Mouse (Mus musculus) urinary bladder, adult 18-20 months (tissue): ENCODE results near the gene Arpc3.
A peak's percentile ranks its signal among the peaks of the same experiment; 100 is the strongest.
"Not testable (repeated sequence)": the region's sequence is repeated elsewhere in the genome, so short reads cannot be mapped to it uniquely, and the experiment has no call there.

Experiments
- DNase-seq, 2 experiments: peaks; one replicate each; pipeline ENCODE4 v3.0.0; 2022; ENCODE audit warnings: low spot score in 2 of 2, mixed read lengths in 2 of 2

Arpc3 gene

DNA sequence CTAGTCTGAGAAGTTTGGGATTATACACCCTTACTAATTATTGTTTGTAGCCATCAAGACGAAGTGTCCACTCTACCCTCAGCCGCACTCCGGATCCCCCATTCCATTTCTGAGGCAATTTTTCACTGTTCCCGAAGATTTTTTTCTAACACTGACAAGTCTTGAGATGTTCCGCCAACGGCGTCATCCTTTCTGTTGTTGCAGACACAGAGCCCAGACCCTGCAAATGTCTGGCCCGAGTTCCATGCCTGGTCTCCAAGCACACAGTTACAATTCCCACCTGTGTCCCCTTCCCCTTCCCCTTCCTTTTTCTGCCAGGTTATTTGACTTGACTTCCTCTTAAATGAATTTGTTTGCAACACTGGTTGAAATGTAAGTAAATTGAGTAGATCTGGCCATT is 8.2 kb downstream of the Arpc3 start:
- DNase-seq: no peak

DNA sequence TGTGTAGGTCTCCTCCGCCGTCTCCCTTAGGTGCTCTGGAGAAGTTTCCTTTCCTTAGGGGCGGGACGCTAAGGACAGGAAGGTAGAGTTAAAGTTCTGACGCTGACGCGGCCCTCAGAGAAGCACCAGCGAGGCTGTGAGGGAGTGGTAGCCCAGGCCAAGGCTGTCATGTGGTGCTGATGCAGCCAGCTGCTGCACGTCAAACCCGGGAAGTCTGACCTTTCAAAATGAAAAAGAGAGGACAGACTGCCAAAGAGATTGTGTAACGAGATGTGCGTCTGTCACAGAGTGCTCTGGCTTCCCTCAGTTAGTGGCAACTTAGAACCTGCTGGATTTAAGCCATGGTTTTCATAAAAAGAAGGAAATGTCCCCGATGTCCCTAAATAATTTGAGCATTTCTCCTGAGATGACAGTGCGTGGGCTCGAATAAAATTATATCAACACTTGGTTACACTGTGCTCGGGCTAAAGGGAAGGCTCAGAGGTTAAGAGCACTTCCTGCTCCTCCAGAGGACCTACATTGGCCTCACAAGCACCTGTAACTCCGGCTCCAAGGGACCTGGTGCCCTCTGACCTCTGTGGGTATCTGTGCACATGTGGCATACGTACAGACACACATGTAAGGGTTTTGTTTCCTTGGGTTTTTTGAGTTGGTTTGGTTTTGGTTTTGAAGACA is 9.1 kb downstream of the Arpc3 start:
- DNase-seq: peak in 1 of 2 experiments; percentile 60

DNA sequence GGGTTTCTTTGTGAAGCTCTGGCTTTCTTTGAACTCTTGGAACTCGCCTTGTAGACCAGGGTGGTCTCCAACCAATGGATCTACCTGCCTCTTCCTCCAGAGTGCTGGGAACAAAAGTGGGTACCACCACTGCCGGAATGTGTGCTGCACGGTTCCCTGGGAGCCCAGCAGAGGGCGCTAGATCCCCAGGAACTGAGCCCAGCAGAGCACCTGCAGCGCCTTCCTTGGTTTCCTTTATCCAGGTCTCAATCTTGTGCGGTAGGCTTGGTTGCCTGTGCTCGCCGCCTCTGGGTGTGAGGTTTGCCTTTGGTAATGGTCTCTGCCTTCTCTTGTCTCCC is 9.6 kb downstream of the Arpc3 start:
- peak in 1 of 2 experiments; percentile 60 for DNase-seq

DNA sequence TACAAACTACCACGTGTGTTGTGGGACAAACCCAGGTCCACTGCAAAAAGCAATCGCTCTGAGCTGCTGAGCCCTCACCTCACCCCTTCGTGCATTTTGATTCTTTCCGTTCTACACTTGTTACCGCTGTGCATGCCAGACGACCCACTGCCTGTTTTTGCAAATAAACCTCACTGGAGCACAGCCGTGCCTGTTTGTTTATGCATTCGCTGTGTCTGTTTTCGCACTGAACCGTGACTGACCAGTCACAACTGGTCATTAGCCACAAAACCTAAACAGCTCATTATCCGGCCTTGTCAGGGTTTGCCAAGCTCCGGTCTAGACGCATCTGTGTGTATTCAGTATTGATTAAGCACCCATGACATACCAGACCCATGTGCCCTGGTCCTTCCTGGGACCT is 10.5 kb downstream of the Arpc3 start:
- DNase-seq: no peak

DNA sequence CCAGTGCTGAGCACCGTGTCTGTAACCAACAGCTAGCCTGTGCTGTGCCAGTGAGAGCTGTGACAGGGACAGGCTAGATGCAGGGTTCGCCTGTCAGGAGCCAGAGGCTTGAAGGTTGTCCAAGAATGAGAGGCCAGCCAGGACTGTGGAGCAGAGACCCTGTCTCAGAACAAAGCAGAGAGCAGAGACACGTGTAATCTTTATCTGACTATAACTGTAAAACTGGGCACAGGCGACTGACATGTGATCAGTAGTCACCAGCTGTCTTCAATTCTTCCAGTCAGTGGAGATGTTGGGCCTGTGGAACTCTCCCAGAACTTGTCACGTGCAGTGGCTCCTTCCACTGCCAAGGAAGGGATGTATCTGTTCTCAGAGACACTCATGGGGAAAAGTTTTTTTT is 11.1 kb downstream of the Arpc3 start:
- no peak for DNase-seq

DNA sequence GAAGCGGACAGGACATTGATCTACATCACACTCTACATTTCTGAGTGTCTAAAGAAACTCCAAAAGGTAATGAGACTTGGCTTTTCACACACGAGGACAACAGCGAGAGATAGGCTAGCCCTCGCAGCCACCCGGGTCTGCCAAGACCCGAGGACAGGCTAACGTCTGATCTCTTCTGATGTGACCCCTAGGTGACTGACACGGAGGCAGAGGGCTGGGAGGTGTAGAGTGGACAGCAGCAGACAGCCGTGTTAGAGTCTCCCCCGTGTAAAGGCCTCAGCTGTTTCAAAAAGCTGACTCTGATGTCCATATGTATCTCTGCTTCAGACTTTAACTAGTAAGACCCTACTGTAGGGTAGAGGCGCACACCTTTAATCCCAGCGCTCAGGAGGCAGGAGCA is 11.7 kb downstream of the Arpc3 start:
- DNase-seq: no peak

DNA sequence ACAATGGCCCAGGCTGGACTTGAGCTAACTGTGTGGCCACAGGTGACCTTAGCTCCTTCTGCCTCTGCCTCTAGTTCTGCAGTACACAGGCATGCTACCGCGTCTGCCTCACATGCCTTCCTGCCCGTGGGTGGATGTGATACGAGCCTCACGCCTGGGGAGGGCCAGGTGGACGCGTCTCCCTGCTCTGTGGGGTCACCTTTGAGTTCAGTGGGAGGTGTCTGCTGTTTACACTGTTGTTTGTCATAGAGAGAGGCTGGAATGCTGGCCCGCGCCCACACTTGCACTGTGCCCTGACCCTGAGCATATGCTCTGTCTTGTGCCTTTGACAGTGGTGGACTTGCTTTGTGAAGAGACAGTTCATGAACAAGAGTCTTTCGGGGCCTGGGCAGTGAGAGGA is 13.9 kb downstream of the Arpc3 start:
- no peak for DNase-seq

DNA sequence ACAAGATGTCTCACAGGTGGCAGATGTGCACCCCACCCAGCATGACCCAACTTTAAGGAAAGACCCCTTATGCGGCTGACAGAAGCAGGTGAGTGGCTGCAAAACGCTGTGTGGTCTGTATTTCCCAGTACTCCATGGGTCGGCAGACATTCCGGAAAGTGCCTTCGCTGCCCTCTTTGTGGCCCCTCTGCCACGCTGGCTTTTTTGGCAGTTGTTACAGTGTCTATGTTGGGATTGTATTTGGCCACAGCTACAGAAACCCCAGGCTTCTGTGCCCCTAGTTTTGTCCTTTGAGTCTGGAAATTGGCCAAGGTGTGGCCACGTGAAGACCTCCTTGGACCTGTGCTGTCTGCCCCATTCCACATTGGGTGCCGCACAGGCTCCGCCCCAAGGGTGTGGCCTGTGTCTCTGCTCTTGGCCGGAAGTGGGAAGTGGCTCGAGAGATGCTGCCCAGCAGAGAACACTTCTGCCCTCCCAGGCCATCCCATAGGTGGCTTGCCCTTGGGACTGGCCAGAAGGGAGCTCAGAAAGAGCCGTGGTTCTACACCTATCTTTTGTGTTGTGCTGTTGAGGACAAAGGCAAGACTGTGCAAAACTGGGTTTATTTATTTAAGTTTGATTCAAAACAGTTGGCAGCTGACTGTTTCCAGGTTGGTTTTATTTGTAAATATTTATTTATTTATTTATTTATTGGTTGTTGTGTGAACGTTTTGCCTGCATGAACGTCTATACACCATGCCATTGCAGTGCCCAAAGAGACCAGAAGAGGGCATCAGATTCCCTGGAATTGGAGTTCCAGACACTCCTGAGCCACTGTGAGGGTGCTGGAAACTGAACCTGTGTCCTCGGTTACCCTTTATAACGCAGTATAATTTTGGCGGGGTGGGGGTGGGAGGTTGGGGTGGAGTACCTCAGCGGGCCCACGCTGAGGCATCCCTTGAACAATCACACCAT is 18.3 kb downstream of the Arpc3 start:
- DNase-seq: no peak

DNA sequence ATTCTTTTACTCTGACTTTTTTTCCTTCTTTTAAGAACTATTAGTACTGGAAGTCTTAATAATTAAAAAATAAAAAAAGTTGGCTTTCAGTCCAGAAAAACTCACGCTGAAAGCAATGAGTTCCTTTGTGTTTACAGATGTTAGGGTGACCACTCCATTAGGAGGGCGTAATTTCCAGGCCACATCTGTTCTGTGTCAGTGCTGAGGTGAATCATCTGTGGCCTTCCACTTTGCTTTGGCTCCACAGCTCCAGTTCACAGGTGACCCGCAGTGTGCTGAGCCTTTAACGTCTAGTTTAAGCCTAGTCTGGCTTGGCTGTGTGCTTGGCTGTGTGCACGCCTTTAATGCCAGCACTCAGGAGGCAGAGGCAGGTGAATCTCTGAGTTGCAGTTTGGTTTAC is 20.2 kb downstream of the Arpc3 start:
- DNase-seq: no peak

DNA sequence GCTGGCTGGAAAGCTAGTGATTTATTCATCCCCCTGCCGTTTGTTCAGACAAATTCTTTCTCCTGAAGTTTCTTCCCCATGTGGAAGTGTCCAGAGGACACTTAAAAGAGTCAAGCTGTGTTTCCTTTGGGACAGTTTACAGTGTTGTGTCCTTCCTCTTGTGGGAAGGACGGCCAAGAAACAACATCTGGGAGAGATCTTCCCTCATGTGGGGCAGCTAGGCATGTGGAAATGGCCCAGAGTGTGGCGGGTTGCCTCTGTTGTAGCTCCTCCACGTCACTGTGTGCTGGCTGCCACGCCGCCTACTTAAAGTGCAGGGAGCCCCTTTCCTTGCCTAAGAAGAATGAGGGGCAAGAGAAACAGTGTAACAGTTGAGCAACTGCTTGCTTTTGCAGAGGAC is 21.1 kb downstream of the Arpc3 start:
- DNase-seq: no peak

DNA sequence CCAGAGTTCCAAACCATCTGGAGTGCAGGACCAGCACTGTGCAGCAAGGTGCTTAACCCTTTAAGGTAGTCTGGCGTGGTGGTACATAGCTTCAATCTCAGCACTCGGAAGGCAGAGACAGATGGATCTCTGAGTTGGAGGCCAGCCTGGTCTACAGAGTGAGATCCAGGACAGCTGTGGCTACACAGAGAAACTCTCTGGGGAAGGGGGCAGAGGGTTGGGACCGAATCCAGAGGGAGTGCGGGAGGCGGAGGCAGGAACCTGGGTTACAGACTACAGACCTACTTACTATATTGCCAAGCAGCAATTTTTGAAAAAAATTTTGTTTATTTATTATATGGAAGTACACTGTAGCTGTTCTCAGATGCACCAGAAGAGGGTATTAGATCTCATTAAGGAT is 22.7 kb downstream of the Arpc3 start:
- no peak for DNase-seq

DNA sequence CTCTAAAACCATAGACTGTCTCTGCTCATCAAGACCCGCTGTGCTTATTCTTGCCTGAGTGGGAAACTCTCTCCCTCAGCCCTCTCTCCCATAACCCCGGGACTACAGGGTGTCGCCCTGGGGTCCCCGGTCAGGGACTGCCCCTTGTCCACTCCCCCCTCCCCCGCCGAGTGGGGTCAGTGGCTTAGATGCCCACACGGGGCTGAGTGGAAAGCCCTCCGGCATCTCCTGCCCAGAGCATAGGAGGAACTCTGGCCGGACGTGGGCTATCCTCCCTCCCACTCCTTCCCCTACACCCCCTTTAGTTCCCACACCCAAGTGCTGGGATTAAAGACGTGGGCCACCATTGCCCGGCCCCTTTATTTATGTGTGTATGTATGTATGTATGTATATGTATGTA is 23.8 kb downstream of the Arpc3 start:
- no peak for DNase-seq

DNA sequence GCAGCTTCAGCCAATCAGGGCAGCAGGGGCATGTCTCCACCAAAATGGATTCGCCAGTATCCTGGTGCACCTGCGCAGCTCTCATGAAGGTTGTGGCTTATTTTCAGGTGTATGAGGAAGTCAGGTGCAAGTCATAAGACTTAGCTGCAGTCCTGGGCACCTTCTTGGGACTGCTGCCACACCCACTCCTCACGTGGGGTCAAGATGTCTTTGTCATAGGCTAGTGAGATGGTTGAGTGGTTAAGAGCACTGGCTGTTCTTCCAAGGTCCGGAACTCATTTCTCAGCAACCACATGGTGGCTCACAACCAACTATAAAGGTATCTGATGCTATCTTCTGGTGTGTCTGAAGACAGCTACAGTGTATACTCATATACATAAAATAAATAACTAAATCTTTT is 29.0 kb downstream of the Arpc3 start:
- not testable (repeated sequence) for DNase-seq

DNA sequence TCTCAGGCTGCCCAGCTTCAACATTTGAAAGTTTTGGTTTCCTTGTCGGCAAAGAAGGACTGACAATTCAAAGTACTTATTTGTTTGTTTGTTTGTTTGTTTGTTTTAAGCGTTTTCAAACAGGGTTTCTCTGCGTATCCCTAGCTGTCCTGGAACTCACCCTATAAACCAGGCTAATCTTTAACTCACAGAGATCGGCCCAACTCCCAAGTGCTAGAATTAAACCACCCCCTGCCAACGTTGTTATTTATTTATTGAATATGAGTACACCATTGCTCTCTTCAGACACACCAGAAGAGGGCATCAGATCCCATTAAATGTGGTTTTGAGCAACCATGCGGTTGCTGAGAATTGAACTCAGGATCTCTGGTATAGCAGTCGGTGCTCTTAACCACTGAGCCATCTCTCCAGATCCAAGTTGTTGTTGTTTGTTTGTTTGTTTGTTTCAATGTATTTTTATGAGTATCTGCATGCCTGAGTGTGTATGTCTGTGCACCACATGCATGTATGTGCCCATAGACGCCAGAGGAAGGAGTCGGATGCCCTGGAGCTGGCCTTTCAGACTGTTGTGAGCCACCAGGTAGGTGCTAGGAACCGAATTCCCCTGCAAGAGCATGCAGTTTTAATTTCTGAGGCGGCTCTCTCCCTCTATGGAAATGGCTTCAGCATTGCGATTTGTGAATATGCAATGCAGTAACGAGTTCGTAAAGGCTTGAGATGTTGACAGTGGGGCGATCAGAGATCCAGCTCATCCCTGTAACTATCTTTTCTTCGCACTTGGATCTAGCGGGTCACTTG is 29.8 kb downstream of the Arpc3 start, which contains the start of gene Anapc7:
Gene Anapc7 (plus strand): TSS at position 423 of the 798 bp plus-strand sequence.
- no peak for DNase-seq

DNA sequence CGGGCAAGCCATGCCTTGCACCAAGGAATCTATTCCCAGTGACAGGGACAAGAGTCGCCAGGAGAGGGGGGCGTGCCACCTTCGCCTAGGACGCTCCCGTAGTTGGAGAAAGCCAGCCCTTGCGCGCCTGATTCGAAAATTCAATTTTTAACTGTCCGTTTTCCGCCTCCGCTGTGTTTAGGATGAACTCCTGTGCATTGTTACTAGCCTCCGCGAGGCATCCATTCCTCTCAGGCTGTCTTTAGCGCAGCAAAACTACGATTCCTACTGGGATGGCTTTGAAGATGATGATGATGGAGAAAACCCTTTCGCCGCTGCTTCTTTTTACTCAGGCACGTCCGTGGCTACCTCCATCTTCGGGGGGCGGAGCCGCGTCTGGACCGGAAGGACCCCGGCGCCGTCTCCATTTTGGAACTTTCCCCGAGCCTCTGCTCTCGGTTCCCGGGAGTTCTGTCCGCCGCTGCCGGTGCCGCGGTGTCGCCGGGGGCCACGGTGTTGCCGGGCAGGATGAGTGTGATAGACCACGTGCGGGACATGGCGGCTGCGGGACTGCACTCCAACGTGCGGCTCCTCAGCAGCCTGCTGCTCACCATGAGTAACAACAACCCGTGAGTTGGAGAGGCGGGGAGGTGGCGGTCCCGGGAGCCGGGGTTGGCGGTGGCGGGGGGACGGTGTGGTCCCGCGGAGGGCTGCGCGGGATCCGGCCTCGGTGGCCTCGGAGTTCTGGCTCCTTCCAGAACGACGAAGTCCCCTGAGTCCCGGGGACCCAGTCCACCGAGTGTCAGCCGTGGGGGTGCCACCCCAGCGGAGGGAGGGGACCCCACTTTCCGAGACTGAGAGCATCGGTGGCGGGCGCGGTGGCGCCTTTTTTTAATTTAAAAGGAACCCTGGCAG is 30.6 kb downstream of the Arpc3 start:
- peak; percentile 82 to 97 for DNase-seq

DNA sequence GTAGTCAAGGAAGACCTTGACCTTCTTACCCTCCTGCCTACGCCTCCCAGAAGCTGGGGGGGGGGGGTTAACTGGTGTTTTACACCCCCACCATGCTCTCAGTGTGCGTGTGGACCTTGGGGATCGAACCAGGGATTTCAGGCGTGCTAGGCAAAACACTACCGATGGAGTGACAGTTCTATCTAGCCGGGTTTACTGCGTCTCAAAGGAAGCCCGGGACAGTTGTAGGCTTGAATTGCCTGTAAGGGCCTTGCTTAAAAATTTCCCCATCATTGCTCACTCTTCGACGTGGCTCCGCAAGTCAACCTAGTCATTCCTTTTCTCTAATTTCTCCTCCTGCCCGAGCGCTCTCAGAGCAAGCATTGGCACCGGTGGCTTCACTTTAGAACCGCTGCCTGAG is 31.4 kb downstream of the Arpc3 start:
- DNase-seq: no peak

DNA sequence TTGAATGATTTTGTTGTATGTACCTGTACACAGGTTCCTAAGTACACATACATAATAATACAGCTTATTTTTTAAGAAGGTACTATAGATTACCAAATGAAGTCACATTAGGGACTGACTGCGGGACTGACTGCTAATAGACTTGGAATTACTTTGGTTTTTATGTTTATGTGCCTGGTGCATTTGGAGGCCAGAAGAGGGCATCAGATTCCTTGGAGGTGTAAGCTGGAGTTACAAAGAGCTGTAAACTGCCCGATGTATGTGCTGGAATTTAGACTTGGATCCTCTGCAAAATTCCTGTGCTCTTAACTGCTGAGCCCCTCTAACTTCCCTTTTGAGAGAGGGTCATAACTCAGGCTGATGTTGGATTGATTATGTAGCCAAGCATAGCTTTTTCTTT is 33.9 kb downstream of the Arpc3 start:
- DNase-seq: no peak

DNA sequence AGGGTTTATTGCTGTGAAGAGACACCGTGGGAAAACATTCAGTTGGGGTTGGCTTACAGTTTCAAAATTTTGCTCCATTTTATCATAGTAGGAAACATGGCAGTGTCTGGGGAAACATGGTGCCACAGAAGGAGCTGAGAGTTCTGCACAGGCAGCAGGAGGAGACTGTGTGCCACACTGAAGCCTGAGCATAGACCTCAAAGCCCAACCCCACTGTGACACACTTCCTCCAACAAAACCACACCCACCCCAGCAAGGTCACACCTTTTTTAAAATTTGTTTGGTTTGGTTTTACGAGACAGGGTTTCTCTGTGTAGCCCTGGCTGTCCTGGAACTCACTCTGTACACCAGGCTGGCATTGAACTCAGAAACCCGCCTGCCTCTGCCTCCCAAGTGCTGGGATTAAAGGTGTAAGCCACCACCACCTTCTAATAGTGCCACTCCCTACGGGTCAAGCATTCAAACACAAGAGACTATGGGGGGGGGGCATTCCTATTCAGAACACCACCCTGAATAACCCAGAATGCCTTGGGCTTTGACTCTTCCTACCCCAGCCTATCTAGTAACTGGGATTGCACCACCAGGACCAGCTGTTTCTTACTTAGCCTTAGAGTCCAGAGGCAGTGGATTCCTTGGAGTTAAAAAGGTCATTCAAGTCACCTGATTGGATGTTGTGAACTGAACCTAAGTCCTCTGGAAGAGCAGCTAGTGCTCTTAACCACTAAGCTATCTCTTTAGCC is 38.5 kb downstream of the Arpc3 start:
- no peak for DNase-seq

DNA sequence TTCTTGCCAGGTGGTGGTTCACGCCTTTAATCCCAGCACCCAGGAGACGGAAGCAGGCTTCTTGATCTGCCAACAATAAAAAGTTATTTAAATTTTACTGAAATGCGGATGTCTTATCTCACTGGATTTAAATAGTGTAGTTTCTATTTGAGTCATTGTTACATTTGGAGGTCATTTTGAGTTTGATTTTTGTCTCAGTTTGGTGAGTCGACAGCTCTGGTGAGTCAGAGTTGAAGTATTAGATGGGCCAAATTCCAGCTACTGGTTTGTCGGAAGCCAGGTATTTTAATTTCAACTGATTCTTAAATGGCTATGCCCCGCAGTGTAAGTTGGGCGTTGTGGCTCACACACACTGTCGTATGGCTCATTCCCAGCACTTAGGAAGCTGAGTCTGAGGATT is 39.5 kb downstream of the Arpc3 start:
- DNase-seq: no peak

DNA sequence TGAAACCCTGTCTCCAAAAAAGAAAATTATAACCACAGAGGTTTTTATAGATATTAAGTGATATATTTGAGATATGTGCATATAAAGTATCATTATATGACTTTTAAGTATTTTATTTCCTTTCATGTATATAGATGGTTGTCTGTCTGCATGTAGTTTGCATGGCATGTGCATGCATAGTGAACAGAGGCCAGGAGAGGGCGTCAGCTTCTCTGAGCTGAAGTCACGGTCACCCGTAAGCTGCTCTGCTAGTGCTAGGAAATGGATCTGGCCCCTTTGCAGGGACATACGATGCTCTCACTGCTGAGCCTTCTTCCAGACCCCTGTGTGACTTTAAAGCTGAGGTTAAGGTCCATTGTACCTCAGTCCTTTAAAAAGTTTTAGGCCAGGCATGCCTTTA is 42.9 kb downstream of the Arpc3 start:
- no peak for DNase-seq
